Mouse (Mus musculus) thymus, adult 2 months (tissue): ENCODE results near the gene Srd5a1.

ENCODE experiments used
- CTCF ChIP-seq: fragments of 200-500 bp; IDR thresholded peaks from 2 replicates; pipeline ENCODE4 v1.5.1; 2012; ENCODE audit warnings: mild to moderate bottlenecking, control low read depth, low read length, moderate library complexity, borderline replicate concordance; ENCODE audit not compliant: control insufficient read depth, poor library complexity, insufficient read depth; ENCODE audit errors: extremely low read depth
- POLR2A ChIP-seq: fragments of 200-500 bp; IDR thresholded peaks from 2 replicates; pipeline ENCODE4 v1.6.1; 2012; ENCODE audit warnings: mild to moderate bottlenecking, low read length, control low read depth, moderate library complexity; ENCODE audit not compliant: control insufficient read depth, poor library complexity, insufficient read depth; ENCODE audit errors: extremely low read depth

- TF ChIP-seq CTCF (no peak), POLR2A (no peak)
These were observed 22.7 kb upstream of the Srd5a1 start for GRCm38 (mm10) chr13:69633988-69634387.
